Mouse (Mus musculus) embryo, embryonic 10 days (tissue): ENCODE results near the gene Kdelr1.

Experiments
- DNase-seq: peaks from one replicate; pipeline ENCODE4 v3.0.0-alpha.2; 2015; ENCODE audit warnings: low spot score

Gene Kdelr1

DNA sequence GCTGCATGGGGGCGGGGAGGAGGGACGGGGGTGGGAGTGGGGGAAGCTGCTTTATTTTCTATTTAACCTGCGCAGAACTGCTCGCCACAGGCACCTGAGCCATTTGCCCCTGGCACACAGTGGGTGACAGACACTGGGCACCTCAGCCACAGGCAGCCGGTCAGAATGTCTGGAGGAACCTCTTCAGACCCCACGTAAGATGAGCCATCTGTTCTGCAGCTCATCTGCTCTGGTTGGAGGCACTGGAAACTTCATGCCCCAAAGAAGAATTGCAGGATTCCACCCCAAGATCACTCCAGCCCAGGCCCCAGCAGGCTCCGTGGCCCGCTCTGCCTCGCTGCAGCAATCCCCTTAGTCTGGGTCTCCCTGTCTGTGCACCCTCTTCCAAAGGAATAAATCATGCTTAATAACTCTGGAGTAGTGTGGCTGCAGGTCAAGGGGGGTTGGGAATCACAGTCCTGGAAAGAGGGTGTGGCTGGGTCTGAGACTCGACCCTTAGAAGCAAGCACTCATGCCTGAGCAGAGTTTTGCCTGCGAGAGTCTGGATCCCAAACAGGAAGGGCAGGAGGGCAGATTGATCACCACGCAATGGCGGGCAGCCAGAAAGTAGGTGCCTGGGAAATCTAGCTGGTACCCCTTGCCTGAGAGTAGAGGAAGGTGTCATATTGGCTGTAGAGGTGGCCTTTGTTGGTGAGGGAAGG, 44.6 kb downstream of the Kdelr1 start:
- DNase-seq, result no peak

DNA sequence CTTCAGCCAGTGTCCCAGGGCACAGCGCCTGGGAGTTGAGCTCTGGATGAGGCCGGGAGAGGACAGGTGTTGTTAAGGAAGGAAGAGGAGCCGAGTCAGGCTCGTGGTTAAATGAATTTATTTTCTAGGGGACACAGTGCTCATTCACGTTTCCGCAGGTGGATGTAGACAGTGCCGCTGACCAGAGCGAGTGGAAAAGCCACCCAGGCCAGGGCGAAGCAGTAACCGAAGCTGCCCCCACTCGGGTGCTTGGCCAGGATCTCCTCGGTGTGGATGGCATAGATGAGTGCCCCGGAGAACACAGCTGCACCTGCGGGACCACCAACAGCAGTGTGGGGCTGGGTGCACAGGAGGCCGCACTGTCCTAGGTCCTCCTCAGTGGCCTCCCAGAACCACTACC, 45.4 kb downstream of the Kdelr1 start:
- DNase-seq, result no peak

DNA sequence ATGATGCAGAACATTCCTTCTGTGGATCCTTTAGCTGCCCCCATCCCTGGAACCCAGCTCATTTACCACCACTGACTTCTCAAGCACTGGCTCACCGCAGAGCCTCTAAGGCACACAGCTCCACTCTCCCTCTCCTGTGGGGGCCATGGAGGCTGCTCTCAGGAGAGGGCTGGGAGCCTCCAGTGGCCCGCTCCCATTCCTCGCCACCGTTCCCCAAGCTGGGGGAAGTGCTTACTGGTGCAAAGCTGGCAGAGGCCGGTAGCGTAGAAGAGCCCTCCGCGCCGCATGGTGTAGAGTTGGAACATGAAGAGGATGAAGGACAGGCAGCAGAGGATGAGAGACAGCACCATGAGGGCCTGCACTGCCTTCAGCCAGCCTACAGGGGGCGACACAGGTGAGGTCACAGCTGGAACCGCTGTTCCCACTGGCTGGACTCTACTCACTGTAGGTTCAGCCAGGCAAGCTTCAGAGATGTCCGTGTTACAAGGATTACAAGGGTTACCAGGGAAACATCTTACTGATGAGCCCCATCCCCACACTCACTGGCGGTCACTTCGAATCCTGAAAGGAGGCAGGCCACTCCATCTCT, 46.6 kb downstream of the Kdelr1 start:
- no peak for DNase-seq

DNA sequence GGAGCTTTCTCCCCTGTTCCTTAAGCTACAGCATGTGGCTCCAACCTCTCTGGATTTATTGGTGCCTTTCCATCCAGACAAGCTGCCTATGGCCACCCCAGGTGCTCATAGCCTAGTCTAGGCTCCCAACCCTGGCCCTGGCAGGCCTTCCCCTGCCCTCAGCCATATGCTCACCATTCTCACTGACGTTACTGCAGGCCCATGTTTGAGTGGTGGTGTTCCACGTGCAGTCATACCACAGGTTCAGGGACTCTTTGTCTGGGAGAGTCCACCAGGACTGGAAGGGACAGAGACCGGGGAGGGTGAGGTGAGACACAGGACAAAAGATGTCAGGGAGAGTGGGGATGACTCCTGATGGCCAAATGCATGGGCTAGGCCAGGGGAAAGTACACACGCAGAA, 47.2 kb downstream of the Kdelr1 start:
- DNase-seq, result no peak

DNA sequence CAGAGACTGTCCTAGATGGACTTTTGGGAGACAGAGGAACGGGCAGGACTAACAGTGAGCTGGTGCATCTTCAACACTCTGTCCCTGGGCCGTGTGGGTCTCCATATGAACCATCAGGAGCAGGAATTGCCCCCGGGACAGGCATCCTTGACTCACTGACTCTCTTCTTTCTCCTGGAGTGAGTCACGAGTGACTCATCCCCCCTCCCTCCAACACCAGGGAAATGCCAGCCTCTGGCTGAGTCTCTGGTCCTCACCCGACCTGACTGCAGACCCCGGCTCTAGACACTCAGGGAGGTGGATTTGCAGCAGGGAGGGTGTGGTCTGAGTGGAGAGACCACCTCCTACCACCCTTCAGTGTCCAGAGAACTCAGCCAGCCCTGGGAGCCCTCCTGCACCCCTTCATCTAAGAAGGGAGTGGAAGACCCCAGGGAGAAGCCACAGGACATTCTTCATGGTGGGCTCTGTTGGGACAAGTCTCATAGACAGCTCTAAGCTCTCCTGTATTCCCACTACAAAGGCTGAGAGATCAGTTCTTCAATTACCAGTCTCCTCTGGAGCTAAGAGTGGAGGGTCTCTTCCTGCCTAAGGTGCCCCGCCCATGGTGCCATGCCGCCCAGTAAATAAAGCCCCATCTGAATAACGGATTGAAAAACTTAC, 48.1 kb downstream of the Kdelr1 start:
- no peak for DNase-seq

DNA sequence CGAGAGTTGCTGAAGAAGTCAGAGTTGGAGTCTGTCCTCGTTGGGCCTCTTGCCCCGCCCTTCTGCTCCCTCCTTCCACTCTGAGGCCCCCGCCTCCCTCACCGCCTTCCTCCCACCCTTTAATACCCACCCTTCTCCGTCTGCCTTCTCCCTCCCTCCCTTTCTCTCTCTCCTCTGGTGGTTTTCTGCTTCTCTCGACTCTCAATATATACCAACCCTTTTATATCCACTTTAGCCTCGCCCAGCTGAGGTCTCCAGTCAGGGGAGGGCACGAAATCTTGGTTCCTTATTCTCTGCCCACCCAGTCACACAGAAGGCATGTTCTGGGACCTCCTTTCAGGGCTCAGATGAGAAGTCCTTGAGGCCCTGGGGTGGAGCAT, 48.7 kb downstream of the Kdelr1 start, which contains the start of gene Emp3:
Gene Emp3, minus strand, starts transcription at position 163 of the 380 bp plus-strand sequence.
- no peak for DNase-seq

DNA sequence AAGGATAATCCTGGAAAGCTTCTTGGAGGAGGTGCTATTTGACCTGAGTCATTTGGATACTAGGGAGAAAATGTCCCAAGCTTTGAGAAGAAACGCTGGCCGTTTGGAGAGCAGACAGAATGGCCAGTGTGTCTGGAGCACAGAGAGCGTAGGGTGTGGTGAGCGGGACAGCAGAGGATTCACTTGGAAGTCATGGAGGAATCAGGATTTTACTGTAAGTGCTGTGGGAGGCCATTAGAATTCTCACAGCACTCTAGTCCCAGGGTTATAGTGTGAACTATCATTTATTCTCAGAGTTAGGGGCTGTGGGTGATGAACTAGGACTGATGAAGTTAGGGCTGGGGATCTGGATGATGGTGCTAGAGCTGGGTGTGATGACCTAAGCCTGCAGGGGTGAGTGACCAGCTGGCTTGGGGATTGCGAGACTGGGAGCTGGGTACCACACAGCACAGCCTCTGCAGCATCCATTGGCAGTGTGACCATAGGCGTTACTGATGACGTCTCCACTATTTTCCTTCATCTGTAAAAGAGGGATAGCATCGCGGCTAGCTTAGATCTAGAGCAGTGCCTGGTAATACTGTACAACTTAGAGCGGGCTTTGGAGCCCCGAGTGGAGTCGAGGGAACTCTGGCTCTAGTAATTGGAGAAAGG, 49.5 kb downstream of the Kdelr1 start:
- no peak for DNase-seq

DNA sequence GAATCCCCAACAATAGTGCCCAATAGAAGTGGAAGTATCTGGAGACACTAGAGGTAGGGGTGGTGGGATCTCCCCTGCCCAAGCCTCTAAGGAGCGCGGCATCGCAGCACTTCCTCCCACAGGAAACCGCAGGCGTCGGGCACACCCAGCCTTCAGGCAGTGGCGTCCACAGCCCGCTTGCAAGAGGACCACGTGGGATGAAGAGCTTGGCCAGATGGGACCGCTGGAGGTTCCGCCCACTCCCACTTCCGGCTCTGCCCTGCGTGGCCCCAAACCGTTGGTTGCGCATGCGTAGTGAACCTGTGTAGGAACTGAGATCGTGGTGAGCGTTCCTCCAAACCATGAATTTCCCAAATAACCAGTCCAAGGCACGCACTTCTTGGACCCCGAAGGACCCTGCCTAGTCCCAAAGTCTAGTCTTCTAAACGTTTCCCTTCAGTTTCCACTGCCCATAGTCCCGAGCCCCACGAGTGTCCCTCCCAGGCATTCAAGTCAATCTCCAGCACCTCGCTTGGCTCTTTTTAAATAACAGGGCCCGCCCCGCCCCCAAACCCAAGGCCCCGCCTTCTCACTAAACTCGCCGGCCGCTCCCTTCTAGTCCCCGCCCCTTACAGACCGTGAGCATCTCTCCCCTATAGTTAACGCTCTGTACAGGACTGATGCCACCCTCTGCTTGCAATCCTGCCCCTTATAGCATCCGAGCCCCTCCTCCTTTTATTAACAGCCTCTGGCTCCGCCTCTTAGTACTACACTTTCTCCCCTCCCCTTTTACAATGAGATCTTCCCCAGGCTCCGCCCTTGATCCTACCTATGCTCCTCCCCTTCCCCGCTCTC, 50.6 kb downstream of the Kdelr1 start:
- DNase-seq, result peak; percentile 98

DNA sequence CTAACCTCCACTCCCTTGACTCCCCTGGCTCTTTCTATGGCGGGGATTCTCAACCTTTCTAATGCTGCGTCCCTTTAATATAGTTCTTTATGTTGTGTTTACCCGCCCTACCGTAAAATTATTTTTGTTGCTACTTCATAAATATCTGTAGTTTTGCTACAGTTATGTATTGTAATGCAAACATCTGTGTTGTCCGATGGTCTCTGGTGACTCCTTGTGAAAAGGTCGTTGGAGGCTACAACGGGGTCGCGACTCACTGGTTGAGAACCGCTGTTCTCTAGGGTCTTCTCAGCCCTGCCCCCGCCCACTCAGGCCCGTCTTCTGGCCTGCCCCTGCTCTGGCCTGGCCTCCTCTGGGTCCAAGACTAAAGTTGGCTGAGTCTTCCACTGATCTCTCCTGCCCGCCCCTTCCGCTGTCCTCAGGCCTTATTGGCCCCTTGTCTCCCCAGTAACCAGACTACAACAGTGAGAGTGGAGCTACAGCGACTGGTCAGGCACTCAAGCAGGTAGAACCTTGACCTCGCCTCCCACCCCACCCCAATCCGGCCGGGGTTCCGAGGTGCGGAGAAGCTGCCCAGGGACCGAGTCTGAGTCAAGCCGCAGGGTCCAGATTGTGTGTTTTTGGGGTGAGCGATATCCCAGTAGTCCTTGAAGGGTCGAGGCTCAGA, 51.3 kb downstream of the Kdelr1 start, which contains the start of gene Ccdc114:
Gene Ccdc114, plus strand, starts transcription at position 311 of the 667 bp plus-strand sequence.
- DNase-seq, result peak; percentile 83

DNA sequence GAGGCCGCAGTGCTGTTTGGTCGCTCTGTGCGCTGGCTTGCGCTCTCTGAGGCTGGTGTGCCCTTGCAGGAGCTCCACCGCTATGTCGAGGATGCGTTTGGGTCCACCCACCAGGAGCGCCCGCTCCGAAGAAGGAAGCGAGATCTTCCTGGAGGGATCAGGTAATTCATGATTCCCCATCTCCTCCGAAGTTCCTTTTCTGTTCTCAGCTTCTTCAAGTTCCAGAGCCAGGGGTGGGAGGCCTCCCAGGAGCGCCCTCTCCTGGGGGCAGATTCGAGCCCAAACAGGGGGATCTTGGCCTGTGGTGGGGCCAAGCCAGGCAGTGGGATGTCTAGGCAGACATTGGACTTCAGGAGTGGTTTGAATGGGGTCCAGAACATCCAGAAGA, 51.9 kb downstream of the Kdelr1 start:
- DNase-seq, result no peak

DNA sequence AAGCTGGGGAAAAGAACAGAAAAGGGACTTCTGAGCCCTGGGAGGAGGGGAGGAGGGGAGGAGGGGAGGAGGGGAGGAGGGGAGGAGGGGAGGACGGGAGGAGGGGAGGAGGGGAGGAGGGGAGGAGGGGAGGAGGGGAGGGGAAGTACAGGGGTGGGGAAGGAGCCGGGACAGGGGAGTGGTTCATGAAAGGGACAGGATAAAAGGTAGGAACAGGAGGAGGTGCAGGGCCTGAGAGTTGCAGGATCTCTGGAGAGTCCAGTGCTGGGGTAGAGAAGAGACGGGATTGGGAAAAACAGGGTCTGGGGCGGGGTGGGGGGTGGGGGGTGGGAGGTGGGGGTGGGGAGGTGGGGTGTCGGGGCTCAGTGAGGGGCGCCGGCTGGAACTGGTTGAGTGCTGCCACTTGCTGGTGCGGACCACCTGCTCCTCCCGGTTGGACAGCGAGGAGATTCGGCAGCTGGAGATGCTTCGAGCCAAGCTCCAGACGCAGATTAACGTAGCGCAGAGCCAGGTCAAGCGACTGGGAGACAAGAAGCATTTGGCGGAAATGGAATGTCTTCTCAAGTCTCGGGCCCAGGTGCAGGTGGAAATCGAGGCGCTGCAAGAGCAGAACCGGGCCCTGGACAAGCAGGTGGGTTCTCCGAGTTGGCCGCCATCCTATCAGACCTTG, 56.2 kb downstream of the Kdelr1 start:
- no peak for DNase-seq

DNA sequence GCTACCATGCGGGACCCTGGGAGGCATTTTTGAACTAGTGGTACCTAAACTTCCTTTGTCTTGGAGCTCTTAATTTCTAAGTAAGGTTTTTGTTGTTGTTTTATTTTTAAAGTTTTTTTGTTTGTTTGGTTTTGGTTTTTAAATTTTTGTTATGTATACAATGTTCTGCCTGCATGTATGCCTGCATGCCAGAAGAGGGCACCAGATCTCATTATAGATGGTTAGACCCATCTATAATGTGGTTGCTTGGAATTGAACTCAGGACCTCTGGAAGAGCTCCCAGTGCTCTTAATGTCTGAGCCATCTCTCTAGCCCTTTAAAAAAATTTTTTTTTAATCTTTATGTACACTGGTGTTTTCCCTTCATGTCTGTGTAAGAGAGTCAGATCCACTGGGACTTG, 57.1 kb downstream of the Kdelr1 start:
- DNase-seq, result no peak
